Mouse (Mus musculus): ENCODE results near the gene Madcam1.

DNA sequence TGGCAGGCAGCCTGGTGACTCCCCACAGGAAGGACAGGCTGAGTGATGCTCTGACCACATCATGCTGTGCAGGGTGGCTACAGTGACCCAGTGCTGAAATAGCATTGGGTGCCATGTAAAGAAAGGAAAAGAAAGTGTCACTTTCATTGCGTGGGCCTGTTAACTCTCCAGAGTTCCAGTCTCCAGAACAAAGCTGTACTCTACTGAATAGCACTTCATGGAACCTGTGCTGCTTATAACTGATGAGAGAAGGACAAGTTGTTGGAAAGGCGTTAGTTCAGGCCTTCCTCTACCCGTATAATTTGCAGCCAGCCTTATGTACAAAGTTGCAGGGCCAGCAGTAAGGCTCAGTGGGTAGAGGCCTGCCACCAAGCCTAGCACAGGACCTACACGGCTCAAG, 24.4 kb downstream of the Madcam1 start, which contains the start of gene Gzmm:
- TF ChIP-seq POLR2A (IDR thresholded peaks at IDR 0.05; ENCODE audit: insufficient read depth, low read depth, low read length), result no peak
- TF ChIP-seq CTCF (IDR thresholded peaks at IDR 0.05; ENCODE audit: insufficient read depth, low read depth, low read length), result no peak

Data from olfactory bulb, adult 2 months (tissue).